Mouse (Mus musculus) cerebellum, postnatal 10 days (tissue): Measurements from ENCODE around the gene Rhoh.

Source experiments
- DNase-seq, 2 experiments: peaks; one replicate each; pipeline ENCODE4 v3.0.0; 2021; ENCODE audit warnings: mixed read lengths in 2 of 2

Gene Rhoh

DNA sequence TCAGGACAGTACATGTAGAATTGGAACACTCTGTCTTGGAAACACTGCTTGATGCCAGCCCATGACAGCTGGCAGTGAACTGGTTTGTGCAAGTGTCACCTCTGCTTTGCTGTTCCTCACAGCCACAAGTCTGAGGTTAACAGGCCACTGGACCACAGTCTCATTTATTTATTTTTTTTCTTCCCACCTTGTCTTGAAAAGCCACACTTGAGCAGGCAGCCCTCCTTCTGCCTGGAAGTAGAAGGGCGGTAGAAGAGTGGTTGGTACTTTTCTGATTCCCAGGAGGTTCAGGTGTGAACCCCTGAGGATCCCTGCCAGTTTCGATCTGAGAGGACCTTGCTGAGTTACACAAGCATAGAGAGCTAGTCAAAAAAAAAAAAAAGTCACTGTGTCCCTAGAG is 72.8 kb downstream of the Rhoh start:
- no peak for DNase-seq

DNA sequence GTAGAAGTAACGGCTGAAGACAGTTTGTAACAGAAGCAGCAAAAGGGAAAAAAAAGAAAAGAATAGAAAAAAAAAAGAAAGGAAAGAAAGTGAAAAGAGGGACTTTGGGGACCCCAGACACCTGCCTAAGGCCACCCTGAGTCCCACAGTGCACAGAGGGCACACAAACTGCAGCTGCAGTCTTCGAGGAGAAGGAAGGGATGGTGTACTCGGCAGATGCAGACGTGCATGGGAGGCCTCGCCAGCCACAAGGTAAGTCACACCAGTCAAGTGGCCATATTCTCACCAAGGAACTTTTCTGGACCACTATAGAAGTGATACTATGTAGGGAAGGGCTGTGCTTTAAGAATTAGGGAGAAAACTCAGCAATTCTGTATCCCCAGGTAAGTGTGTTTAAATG is 73.8 kb downstream of the Rhoh start, which contains the start of gene Chrna9:
Chrna9 (plus strand) TSS at position 139 of the 400 bp plus-strand sequence.
- DNase-seq, result no peak

DNA sequence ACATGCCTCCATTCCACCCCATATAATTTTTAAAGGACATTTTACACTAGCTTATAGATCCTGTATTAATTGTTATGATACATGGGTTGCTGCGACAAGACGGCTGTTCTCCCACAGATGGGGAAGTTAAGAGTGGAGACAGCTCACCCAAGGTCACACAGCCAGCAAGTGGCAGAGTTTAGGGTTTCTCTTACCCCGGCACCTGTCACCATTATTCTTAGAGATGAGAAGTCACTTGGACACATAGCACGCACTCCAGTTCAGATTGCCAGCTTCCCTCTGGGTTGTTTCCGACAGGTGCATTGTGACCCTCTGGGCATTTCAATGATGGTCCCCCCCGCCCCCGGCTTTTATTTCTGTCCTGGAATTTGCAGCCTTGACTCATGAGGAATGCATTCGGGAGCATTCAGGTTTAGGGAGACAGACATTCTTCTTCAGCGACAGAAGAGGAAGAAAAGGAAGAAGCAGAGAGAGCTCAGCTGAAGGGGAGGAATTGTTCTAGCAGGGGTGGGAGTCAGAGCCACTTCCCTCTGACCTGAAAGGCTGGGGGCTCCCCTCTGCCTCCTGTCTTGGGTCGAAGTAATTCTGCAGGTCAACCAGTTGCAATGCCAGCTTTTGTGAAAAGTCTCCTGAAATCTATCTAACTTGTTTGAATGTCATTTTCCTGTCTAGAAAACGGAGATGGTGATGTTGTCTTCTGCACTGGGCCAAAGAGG is 76.2 kb downstream of the Rhoh start:
- no peak for DNase-seq

DNA sequence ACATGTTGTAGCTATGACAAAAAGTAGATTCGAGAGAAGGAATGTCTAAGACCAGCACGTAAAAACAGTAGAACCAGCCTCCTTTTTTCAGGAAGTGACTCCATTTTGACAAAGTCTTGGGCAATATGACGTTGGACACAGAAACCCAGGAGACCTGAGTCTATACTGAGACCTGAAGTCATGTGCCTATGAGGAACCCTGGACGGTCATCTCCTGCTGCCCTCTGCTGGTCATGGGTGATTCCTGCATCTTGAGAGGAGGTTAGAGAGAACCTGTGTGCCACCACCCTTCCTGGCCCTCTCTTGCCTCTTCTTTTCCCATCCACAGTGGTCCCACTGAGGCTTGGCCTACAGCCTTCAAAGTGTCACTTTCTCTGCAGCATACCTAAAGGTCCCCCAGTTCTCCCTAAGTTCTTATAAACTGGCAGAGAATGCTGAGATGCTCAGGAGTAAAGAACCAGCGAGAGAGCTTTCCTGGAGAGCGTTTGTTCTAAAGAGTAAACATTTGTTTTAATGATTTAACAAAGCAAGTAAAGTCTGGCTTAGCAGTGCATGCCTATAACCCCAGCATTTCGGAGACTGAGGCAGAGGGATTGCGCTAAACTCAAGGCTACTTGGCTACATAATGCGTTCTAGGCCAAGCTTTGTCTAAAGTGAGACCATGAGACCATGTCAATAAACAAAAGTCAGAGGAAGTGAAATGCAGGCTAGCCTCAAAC is 77.1 kb downstream of the Rhoh start:
- peak; percentile 89 to 91 for DNase-seq

GRCm38 (mm10) chr5:65941145-65941544 is 80.1 kb downstream of the Rhoh start:
- no peak for DNase-seq
